Mouse (Mus musculus) large intestine, adult 2 months (tissue): ENCODE data around the gene Hnrnpm. TPM values are rescaled to one million over a fixed set of nuclear protein-coding genes. Genes with fewer than 3 reads are reported as not detected.
"Not testable (repeated sequence)": the region's sequence is repeated elsewhere in the genome, so short reads cannot be mapped to it uniquely, and the experiment has no call there.

Source experiments
- DNase-seq: peaks from one replicate; pipeline ENCODE4 v3.0.0-alpha.2; 2012; ENCODE audit warnings: low read depth, low spot score
- WGBS: fragments of 180-500 bp; shearing (Covaris S2); methylation state at CpG from one replicate; pipeline ENCODE4 v1.1.7; 2018; 5-methylcytosine and 5-hydroxymethylcytosine counted together
- polyA plus RNA-seq: library from polyadenylated mRNA; depleted of rRNA; stranded (reverse); fragments of >200 nt; gene quantifications from 2 replicates; pipeline ENCODE4 v1.2.3, GENCODE M21; 2012

The Hnrnpm gene
- polyA plus RNA-seq, 1 experiment: 49.2 TPM

- peak; percentile 84 for DNase-seq
Measured at GRCm38 (mm10) chr17:33675452-33675851, 11.2 kb downstream of the Hnrnpm start.

DNA sequence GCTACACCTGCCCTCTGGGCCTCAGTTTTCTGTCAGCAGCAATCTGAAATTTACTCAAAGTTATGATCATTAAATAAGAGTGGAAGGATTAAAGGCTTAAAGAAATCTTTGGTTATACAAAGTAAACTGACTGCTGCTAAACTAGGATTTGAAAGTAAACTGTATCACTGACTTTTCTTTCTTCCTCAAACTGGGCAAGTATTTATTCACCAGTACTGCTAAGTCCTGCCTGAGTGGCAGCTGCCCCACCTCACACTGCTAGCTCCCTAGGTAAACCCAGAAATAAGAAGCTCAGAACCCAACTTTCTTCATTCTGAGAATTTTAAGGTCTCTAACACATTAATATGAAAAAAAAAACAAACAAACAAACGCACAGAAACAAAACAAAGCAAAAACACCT lies 12.8 kb downstream of the Hnrnpm start:
- DNase-seq: no peak
- WGBS: 71% methylated on average over 1 of the region's 1 CpGs

DNA sequence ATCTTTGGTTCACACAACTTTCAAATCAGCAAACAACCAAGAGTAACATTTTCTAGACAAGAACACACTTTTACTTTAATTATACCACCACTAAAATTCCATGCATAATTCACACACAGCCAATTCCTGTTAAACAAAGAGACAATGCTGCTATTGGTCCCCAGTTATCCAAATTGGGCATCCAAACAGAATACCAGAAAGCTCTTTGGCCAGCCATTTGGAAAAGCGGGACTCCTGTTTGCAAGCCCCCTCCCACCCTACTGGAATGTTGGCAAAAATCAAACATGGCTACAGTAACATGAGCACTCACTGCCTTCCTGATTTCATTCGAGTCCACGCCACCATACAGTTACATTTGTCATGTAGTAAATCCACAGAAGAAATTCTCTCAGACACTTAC lies 17.0 kb downstream of the Hnrnpm start:
- 89% methylated on average over 3 of the region's 3 CpGs for WGBS
- no peak for DNase-seq

DNA sequence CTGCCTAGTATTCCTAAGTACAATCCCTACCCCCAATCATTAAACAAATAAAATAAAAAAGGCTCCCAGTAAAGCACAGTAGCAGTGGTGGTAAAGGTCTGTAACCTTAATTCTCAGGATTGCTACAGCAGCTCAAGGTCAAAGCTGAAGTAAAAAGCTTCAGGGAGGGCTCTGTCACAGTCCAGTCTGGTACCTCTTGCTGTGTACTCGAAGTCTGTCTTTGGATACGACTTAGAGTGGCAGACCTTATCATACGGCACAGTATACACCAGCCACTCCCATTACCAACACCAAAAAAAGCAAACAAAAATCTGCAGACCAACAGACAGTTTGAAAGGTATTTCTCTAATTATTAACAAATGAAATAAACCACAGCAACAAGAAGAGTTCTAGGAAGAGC lies 19.8 kb downstream of the Hnrnpm start:
- no peak for DNase-seq
- 44% methylated on average over 3 of the region's 3 CpGs for WGBS

- no peak for DNase-seq
- WGBS: 98% methylated on average over 34 of the region's 34 CpGs
Measured at GRCm38 (mm10) chr17:33649781-33650475, 36.7 kb downstream of the Hnrnpm start.

DNA sequence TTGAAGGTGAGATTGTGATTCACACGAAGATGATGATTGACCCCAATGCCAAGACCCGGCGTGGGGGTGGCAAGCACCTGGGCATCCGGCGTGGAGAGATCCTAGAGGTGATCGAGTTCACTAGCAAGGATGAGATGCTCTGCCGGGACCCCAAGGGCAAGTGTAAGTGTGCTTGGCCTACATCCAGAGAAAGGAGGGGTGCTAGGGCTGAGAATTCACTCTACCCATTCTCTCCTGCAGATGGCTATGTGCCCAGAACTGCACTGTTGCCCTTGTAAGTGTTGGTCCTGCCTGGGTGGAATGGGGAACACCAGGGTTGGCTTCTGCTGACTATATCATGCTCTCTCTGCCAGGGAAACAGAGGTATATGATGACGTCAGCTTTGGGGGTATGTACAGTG lies 41.6 kb downstream of the Hnrnpm start:
- DNase-seq: no peak
- WGBS: 95% methylated on average over 8 of the region's 8 CpGs

DNA sequence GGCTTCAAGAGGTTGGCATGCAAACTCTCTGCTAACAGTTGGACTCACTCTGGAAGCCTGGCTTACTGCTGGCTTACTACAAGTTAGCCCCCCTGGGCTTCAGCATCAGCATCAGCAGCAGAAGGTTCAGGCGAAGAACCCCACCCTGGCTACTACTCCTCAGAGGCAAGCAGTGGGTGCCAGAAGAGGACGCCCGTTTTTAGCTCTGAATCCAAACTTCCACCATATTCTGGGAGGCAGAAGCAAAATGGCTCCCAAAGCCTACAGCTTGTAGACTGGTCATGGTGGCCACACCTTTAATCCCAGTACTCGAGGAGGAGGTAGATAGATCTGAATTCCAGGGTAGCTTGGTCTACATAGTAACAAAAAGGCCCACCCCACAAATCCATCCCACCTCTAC lies 42.6 kb downstream of the Hnrnpm start:
- WGBS: 90% methylated on average over 4 of the region's 4 CpGs
- no peak for DNase-seq

DNA sequence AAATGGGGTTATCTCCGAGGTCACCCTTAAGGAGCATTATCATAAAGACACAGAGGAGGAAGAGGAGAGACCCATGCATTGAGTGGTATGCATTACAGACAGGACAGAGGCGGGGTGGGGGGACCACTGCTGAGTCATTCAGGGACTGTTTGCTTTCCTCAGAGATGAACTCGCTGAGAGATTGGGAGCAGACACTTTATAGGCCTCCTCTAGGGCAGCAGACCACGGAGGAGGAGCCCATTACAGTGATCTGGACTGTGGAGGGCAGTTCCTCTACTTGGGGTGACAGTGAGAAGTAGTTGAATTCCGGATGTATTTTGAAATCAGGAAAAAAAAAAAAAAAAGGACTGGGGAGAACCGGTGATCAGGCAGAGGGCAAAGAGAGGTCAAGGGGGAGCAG lies 46.9 kb downstream of the Hnrnpm start:
- WGBS: 34% methylated on average over 6 of the region's 6 CpGs
- DNase-seq: no peak

DNA sequence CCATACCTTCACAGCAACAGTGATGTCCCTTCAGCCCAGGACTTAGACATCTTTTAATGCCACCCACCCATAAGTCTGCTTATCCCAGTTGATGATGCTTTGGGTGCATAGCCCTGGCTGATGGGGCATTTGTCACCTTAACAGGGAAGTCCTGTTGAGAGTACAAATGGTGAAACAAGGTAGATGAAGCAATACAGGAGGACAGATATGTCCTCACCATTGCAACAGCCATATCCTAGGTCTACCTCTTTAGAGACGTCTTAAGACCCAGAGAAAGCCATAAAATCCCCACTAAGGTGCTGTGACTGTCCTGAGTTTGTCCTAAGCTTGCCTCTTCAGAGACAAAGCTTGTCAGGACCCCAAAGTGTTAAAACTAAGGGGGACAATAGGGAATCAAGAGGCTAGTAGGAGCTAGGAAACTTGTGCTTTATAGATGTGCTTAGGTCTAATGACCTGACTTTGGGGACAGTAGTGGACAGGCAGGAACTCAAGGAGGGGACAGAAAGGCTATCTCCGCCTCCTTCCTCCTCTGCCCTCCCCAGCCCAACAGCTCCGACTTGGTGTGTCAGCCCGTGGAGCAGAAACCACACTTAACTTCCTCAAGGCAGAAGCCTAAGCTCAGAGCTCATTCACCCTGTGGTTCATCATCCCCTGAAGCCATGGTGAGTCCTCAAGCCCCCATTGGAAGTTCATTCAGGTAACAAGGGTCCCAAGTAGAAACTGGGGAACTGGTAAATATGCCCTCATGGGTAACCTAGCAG lies 49.0 kb downstream of the Hnrnpm start, which contains the start of gene Pram1:
Gene Pram1 (plus strand): TSS at position 541 of the 761 bp plus-strand sequence.
- no peak for DNase-seq
- WGBS: 70% methylated on average over 4 of the region's 4 CpGs

GRCm38 (mm10) chr17:33637038-33637437 lies 49.6 kb downstream of the Hnrnpm start:
- 61% methylated on average over 2 of the region's 2 CpGs for WGBS
- DNase-seq: no peak

DNA sequence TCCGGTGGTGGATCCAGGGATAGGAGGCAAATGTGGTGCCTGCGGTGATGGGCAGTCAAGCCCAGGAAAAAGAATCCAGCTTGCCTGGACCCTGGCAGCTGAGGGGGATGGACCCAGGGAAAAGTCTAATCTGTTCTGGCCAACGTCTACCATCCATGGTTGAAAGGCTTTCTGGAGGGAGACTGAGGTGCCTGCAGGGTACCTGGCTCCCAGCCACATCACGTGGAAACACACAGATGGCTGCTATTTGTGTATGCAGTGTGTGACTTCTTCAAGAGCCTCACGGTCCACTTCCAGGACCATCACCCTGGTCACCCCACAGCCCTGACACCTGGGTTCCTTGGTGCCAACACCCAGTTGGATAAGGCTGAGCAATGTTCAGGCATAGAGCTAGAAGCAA lies 54.9 kb downstream of the Hnrnpm start:
- DNase-seq: no peak
- WGBS: 77% methylated on average over 5 of the region's 5 CpGs

DNA sequence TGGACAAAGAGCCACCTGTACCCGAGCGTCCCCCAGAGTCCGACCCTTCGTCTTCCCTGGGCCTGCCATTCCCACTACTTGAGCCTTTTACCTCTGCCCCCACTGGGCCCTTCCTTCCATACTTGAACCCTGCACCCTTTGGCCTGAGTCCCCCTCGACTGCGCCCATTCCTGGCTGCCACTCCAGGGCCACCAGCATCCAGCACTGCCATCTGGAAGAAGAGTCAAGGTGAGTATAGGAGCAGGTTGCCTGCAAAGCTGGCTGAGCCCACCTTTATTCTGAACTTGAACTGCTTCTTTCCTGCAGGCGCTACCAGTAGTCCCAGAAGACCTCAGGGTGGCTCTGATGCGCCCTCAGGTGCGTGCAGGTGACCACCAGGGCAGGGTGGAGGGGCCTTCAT lies 55.4 kb downstream of the Hnrnpm start:
- DNase-seq: no peak
- 97% methylated on average over 9 of the region's 9 CpGs for WGBS

GRCm38 (mm10) chr17:33630171-33630895 lies 56.3 kb downstream of the Hnrnpm start:
- WGBS: 84% methylated on average over 13 of the region's 13 CpGs
- DNase-seq: no peak

GRCm38 (mm10) chr17:33629487-33630125 lies 57.1 kb downstream of the Hnrnpm start:
- no peak for DNase-seq
- 60% methylated on average over 12 of the region's 12 CpGs for WGBS

GRCm38 (mm10) chr17:33628621-33629486 lies 57.8 kb downstream of the Hnrnpm start, which contains the start of gene Zfp414:
Zfp414 (plus strand) TSS chr17:33629090.
- DNase-seq: peak; percentile 92
- WGBS: 3% methylated on average over 35 of the region's 35 CpGs

DNA sequence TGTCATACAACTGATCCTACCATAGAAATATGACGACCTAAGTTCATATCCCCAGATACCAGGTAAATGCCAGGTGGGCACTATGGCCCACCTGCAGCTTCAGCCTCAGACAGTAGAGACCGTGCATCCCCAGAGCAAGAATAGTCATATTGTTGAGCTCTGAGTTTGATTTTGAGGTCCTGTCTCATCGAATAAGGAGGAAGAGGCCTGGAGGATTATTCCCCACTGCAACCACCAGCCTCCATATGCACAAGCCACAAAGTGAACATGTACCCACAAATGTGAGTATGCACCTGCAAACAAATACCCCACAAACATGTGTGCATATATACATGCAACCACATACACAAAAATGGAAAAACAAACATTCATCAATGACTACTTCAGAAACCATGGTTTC lies 59.4 kb downstream of the Hnrnpm start:
- DNase-seq: no peak
- 89% methylated on average over 3 of the region's 3 CpGs for WGBS

- 86% methylated on average over 5 of the region's 5 CpGs for WGBS
- DNase-seq: not testable (repeated sequence)
Measured at GRCm38 (mm10) chr17:33613726-33614125, 72.9 kb downstream of the Hnrnpm start.

DNA sequence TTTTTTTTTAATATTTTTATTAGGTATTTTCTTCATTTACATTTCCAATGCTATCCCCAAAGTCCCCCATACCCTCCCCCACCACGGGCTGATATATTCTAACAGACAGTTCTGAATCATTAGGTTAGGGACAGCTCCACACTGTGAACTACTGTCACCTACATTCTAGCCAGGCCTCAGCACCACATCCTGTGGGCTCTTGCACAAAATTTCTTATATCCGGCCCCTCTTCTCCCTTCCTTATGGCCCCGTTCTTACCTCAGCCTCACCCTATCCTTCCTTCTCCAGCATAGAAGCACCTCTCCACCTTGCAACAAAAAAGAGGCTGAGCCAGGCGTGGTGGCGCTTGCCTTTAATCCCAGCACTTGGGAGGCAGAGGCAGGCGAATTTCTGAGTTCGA lies 76.1 kb downstream of the Hnrnpm start:
- no peak for DNase-seq
- 85% methylated on average over 7 of the region's 7 CpGs for WGBS

DNA sequence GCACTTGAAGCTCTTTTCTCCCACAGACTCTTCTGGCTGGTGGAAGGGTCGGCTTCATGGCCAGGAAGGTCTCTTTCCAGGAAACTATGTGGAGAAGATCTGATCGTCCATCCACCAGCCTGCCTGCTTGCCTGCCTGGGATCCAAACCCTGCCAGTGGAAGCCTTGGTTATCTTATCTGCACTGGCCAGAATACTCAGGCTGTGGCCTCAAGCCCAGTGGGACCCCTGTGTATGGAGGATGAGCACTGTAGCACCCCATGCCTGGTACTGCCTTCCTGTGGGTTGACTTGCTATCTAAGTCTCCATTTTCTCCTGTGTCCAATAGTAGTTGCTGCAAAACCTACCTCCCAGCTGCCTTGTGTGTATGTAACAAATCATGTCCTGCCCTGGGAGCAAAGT lies 79.4 kb downstream of the Hnrnpm start:
- DNase-seq: no peak
- WGBS: 91% methylated on average over 2 of the region's 2 CpGs
